Mouse (Mus musculus) neural tube, embryonic 12.5 days (tissue): ENCODE measurements at regions not wholly inside any gene's neighbourhood (a gene's known extent, or its start where the extent isn't known, plus 50 kb on each side); places are given as distances from the start of the nearest gene placed in this dataset.
"Not testable (repeated sequence)": the region's sequence is repeated elsewhere in the genome, so short reads cannot be mapped to it uniquely, and the experiment has no call there.

Experiments used
- ATAC-seq: fragments of 200-750 bp; cut with Nextera tagmentation; 2 replicates; pipeline ENCODE4 v1.8.0; 2017; ENCODE audit warnings: low read depth, mild to moderate bottlenecking, moderate TSS enrichment, moderate library complexity; ENCODE audit not compliant: low FRiP score
- H3K27ac ChIP-seq: fragments of 300-500 bp; sonication (generic); 2 replicates; pipeline ENCODE4 v1.5.1; 2016
- H3K27me3 ChIP-seq: fragments of 300-500 bp; sonication (generic); replicated peaks from 2 replicates; pipeline ENCODE4 v1.6.1; 2016; ENCODE audit warnings: mild to moderate bottlenecking
- H3K36me3 ChIP-seq: fragments of 300-500 bp; sonication (generic); 2 replicates; pipeline ENCODE4 v1.6.1; 2016; ENCODE audit warnings: mild to moderate bottlenecking
- H3K4me1 ChIP-seq: fragments of 300-500 bp; sonication (generic); 2 replicates; pipeline ENCODE4 v1.6.1; 2016
- H3K4me2 ChIP-seq: fragments of 300-500 bp; sonication (generic); replicated peaks from 2 replicates; pipeline ENCODE4 v1.6.1; 2016; ENCODE audit warnings: mild to moderate bottlenecking
- H3K4me3 ChIP-seq: fragments of 300-500 bp; sonication (generic); 2 replicates; pipeline ENCODE4 v1.5.1; 2016
- H3K9ac ChIP-seq: fragments of 300-500 bp; sonication (generic); 2 replicates; pipeline ENCODE4 v1.6.1; 2016; ENCODE audit warnings: mild to moderate bottlenecking
- H3K9me3 ChIP-seq: fragments of 300-500 bp; sonication (generic); 2 replicates; pipeline ENCODE4 v1.6.1; 2016; ENCODE audit warnings: mild to moderate bottlenecking
- WGBS: fragments of 180-500 bp; shearing (Covaris S2); methylation state at CpG from one replicate; pipeline ENCODE4 v1.1.7; 2016; 5-methylcytosine and 5-hydroxymethylcytosine counted together

DNA sequence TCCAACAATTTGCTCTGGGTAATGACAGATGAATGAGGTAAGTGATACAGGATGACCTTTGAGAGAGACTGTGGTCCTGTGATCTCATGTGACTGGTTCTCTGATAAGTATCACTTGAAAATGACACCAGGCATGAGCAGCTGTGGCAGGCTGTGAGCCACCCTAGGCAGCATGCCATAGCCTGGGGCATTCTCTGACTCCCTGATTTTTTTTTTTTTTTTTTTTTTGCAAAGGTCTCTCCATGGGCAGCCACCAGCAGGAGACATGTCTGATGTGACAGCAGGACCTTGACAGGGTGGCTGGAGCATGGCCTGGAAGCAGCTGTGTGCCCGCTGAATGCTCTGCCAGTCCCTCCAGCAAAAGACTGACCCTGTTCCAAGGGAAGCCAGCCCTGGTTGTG is 116.4 kb upstream of the Vldlr start:
- H3K27me3 ChIP-seq: no peaks in the 10 kb centered on the region
- H3K4me3 ChIP-seq: no peak overlapping the region
- 95% methylated on average over 1 of the region's 1 CpGs for WGBS
- no peaks in the 10 kb centered on the region for H3K36me3 ChIP-seq
- H3K9me3 ChIP-seq: no peaks in the 10 kb centered on the region
- no peak for ATAC-seq
- no peak overlapping the region for H3K9ac ChIP-seq
- H3K4me2 ChIP-seq: no peak overlapping the region
- H3K27ac ChIP-seq: no peak overlapping the region
- no peaks in the 10 kb centered on the region for H3K4me1 ChIP-seq

- Histone ChIP-seq H3K36me3 (no peaks in the 10 kb centered on the region), H3K27me3 (no peaks in the 10 kb centered on the region), H3K4me2 (no peak overlapping the region), H3K4me1 (no peaks in the 10 kb centered on the region), H3K9ac (no peak overlapping the region), H3K4me3 (no peak overlapping the region), H3K27ac (no peak overlapping the region), H3K9me3 (no peaks in the 10 kb centered on the region)
- no peak for ATAC-seq
- WGBS: 91% methylated on average over 2 of the region's 2 CpGs
Measured at GRCm38 (mm10) chr19:27110437-27110836, 105.8 kb upstream of the Vldlr start.

DNA sequence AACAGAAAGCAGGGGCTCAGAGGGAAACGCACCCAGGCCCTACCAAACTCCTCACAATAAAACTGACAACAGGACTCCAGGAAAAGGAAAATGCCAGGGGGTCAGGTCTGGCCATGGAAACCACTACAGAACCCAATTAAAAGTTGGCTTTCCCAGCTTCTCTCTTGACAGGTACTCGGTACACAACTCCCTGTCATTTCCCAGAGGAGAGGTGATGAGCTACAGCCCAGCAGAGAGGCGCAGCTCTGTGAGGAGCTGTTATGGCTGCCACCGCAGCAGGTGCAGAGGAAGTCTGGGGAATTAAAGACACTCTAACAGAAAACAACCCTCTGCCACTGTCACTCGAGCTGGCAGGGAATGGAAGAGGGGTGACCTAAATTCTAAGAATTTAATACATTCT is 95.4 kb upstream of the Vldlr start:
- no peak for ATAC-seq
- no peaks in the 10 kb centered on the region for H3K36me3 ChIP-seq
- H3K4me3 ChIP-seq: no peak overlapping the region
- H3K4me1 ChIP-seq: no peaks in the 10 kb centered on the region; the same call in 1 of the 2 replicates
- 65% methylated on average over 5 of the region's 5 CpGs for WGBS
- H3K27ac ChIP-seq: no peak overlapping the region
- no peaks in the 10 kb centered on the region for H3K9me3 ChIP-seq
- no peaks in the 10 kb centered on the region for H3K27me3 ChIP-seq
- no peak overlapping the region for H3K9ac ChIP-seq
- no peak overlapping the region for H3K4me2 ChIP-seq

- 79% methylated on average over 5 of the region's 5 CpGs for WGBS
- Histone ChIP-seq H3K9me3 (no peaks in the 10 kb centered on the region), H3K9ac (no peak overlapping the region), H3K4me2 (no peak overlapping the region), H3K4me3 (no peak overlapping the region), H3K27ac (no peak overlapping the region), H3K27me3 (no peaks in the 10 kb centered on the region), H3K4me1 (no peaks in the 10 kb centered on the region; the same call in 1 of the 2 replicates), H3K36me3 (no peaks in the 10 kb centered on the region)
- no peak for ATAC-seq
Measured at GRCm38 (mm10) chr19:27122348-27122747, 93.9 kb upstream of the Vldlr start.

DNA sequence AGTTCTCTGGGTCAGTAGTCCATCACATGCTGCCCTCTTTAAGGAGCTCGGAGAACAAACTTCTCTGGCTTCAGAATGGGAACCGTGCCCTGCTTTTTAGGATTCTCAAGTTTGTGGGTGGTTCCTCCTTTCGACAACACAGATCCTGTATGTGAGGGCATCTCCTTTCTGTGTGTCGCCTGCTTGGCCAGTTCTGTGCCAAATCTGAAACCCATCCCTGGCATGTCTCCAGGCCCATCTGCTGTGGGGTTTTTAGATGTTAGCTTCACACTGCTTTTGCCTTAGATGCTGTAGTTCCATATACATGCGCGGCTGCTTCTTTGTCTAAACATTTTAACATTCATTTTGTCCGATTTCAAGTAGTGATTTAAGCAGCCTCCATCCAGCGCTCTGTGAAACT is 93.0 kb upstream of the Vldlr start:
- Histone ChIP-seq H3K27me3 (no peaks in the 10 kb centered on the region), H3K9me3 (no peaks in the 10 kb centered on the region), H3K4me2 (no peak overlapping the region), H3K4me1 (no peaks in the 10 kb centered on the region; the same call in 1 of the 2 replicates), H3K9ac (no peak overlapping the region), H3K36me3 (no peaks in the 10 kb centered on the region), H3K4me3 (no peak overlapping the region), H3K27ac (no peak overlapping the region)
- 83% methylated on average over 8 of the region's 8 CpGs for WGBS
- ATAC-seq: no peak

DNA sequence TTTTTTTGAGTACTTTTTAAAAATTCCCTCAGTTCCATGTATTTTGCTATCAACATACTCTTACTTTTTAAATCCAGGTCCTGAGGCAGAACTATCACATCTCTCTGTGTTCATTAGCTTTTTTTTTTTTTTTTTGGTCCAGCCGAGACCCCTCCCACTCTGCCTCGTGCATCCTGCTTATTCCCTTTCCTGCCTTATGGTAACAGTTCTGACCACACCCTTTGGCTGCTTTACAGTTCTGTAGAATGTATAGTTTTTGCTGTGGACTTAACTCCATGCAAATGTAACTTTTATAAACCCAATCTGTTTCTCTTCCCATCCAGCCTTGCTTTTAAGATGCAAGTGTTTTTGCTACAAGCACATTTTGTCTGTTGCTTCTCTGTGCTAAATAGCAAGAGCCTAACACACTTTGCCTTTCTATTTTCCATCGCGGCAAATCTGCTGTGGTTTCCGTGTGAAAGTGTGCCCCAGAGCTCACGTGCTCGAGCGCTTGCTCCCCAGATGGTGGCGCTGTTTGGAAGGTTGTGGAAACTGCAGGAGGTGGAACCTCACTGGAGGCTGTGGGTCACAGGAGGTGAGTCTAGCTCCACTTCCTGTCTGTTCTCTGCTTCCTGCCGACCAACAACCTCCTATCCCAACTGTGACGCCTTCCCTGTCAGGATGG is 92.3 kb upstream of the Vldlr start:
- no peak overlapping the region for H3K4me2 ChIP-seq
- ATAC-seq: no peak
- no peak overlapping the region for H3K9ac ChIP-seq
- no peaks in the 10 kb centered on the region for H3K9me3 ChIP-seq
- H3K4me3 ChIP-seq: no peak overlapping the region
- no peaks in the 10 kb centered on the region for H3K27me3 ChIP-seq
- WGBS: 72% methylated on average over 11 of the region's 11 CpGs
- no peaks in the 10 kb centered on the region for H3K36me3 ChIP-seq
- no peak overlapping the region for H3K27ac ChIP-seq
- no peaks in the 10 kb centered on the region; the same call in 1 of the 2 replicates for H3K4me1 ChIP-seq

GRCm38 (mm10) chr19:27128501-27128900 is 87.8 kb upstream of the Vldlr start:
- H3K9me3 ChIP-seq, H3K4me3 ChIP-seq, H3K4me2 ChIP-seq, H3K4me1 ChIP-seq, H3K27ac ChIP-seq, H3K36me3 ChIP-seq, H3K9ac ChIP-seq, H3K27me3 ChIP-seq, ATAC-seq: not testable (repeated sequence)
- 92% methylated on average over 4 of the region's 4 CpGs for WGBS

DNA sequence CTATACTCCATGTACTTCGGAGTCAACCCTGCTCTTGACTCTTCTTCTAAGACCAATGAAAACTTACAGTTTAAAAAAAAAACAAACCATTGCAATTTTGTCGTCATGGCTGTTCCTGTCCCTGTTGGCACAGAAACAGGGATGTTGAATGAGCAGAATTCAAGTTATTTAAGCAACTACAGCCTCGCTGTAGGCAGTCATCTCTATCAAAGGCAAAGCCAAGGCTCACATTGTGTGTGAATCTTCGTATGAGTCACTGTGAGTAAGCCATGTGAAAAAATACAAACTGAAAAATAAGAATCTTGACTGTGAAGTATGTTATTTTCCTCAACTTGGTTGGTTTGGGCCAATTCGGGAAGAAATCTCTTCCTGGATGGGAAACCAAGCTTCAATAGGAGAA is 81.9 kb upstream of the Vldlr start:
- H3K9me3 ChIP-seq: no peaks in the 10 kb centered on the region
- no peaks in the 10 kb centered on the region for H3K36me3 ChIP-seq
- no peaks in the 10 kb centered on the region for H3K27me3 ChIP-seq
- no peak overlapping the region for H3K4me3 ChIP-seq
- no peaks in the 10 kb centered on the region for H3K4me1 ChIP-seq
- no peak overlapping the region for H3K27ac ChIP-seq
- H3K9ac ChIP-seq: no peak overlapping the region
- no peak for ATAC-seq
- no peak overlapping the region for H3K4me2 ChIP-seq
- 90% methylated on average over 5 of the region's 5 CpGs for WGBS

DNA sequence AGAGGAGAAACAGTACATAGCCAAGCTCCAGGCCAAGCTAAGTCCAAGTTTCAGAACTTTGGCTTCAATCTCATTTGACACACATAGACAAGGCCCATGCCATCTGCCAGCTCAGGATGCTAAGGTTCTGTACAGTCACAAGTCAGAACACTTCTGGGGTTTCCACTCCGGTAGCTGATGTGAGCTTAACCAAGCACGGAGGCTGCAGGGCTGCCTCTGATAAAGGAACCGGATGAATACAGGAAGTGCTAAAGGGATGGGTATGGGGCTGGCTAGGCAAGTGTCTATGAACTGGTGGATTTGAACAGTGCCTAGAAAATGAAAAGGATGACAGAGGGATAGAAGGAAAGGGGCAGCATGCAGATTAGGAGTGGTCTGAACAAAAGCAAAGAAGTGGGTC is 75.4 kb upstream of the Vldlr start:
- WGBS: 90% methylated on average over 3 of the region's 3 CpGs
- Histone ChIP-seq H3K9me3 (no peaks in the 10 kb centered on the region), H3K27me3 (no peaks in the 10 kb centered on the region), H3K9ac (no peak overlapping the region), H3K4me2 (no peak overlapping the region), H3K36me3 (no peaks in the 10 kb centered on the region), H3K27ac (no peak overlapping the region), H3K4me3 (no peak overlapping the region), H3K4me1 (no peaks in the 10 kb centered on the region)
- ATAC-seq: no peak

DNA sequence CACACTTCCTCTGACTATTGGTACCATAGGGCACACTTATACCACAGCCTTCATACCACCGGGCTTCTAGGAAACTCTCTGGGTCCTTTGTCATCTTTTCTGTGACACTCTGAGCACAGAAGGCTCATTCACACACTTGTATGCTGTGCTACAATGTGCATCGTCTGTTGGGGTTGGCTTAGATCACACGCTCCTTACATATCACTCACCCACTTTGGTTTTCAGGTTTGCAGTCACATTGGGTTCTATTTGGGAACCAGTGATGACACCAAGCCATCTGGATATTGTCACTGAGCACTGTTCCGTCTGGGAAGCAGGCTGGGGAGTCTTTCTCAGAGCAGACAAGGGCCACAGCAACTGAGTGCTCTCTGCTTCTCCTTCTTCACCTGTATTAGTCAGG is 74.1 kb upstream of the Vldlr start:
- WGBS: 88% methylated on average over 4 of the region's 4 CpGs

GRCm38 (mm10) chr19:27147404-27147803 is 68.9 kb upstream of the Vldlr start:
- ATAC-seq: no peak
- Histone ChIP-seq H3K9me3 (no peaks in the 10 kb centered on the region), H3K4me3 (no peak overlapping the region), H3K4me1 (peaks cover 3% of the 10 kb centered on the region; the same call in 1 of the 2 replicates), H3K36me3 (no peaks in the 10 kb centered on the region), H3K27ac (no peak overlapping the region), H3K27me3 (no peaks in the 10 kb centered on the region), H3K4me2 (no peak overlapping the region), H3K9ac (no peak overlapping the region)
- WGBS: 90% methylated on average over 12 of the region's 12 CpGs

More for the DNA sequence above, 74.1 kb upstream of the Vldlr start:
- no peak overlapping the region for H3K9ac ChIP-seq
- no peaks in the 10 kb centered on the region for H3K36me3 ChIP-seq
- no peak overlapping the region for H3K4me3 ChIP-seq
- H3K9me3 ChIP-seq: no peaks in the 10 kb centered on the region
- no peak overlapping the region for H3K27ac ChIP-seq
- no peaks in the 10 kb centered on the region for H3K27me3 ChIP-seq
- no peak overlapping the region for H3K4me2 ChIP-seq
- H3K4me1 ChIP-seq: no peaks in the 10 kb centered on the region
- no peak for ATAC-seq

DNA sequence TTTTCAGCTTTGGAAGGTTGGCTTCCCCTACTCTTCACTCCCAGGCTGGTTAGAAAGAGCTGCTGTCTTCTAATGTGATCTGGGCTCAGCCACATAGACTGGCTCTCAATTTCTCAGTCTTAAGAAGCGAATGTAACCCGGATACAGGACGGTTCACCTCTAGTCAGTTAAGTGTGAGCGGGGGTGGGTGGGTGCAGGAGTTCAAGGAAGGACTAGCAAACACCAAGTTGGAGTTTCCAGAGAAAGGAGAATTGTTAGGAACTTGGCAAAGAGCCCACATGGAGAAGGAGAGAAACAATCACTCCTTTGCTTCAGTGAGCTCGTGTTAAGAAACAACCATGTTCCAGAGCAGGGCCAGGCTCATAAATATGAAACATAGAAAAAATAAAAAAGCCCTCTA is 68.0 kb upstream of the Vldlr start:
- Histone ChIP-seq H3K27me3 (no peaks in the 10 kb centered on the region), H3K4me3 (no peak overlapping the region), H3K4me2 (no peak overlapping the region), H3K36me3 (no peaks in the 10 kb centered on the region), H3K9ac (no peak overlapping the region), H3K9me3 (no peaks in the 10 kb centered on the region), H3K27ac (no peak overlapping the region), H3K4me1 (peaks cover 3% of the 10 kb centered on the region; the same call in 1 of the 2 replicates)
- no peak for ATAC-seq
- 71% methylated on average over 5 of the region's 5 CpGs for WGBS

- Histone ChIP-seq H3K4me3 (no peak overlapping the region), H3K36me3 (no peaks in the 10 kb centered on the region), H3K9me3 (no peaks in the 10 kb centered on the region), H3K4me1 (peaks cover 3% of the 10 kb centered on the region; the same call in 1 of the 2 replicates), H3K27me3 (no peaks in the 10 kb centered on the region), H3K27ac (no peak overlapping the region), H3K9ac (no peak overlapping the region), H3K4me2 (no peak overlapping the region)
- 74% methylated on average over 4 of the region's 4 CpGs for WGBS
- no peak for ATAC-seq
Measured at GRCm38 (mm10) chr19:27149567-27149966, 66.7 kb upstream of the Vldlr start.
